Mouse (Mus musculus) MEL (cell line): Measurements from ENCODE around the gene Rapgef2. TPM values are rescaled to one million over a fixed set of nuclear protein-coding genes. Genes with fewer than 3 reads are reported as not detected.

Experiments
- DNase-seq: peaks from one replicate; pipeline ENCODE4 v3.0.0; 2011; ENCODE audit warnings: low read depth, low spot score
- H3K27ac ChIP-seq: 2 replicates; pipeline ENCODE4 v1.5.1; 2012; ENCODE audit warnings: low read depth, mild to moderate bottlenecking, control low read depth, low read length, moderate library complexity; ENCODE audit not compliant: control insufficient read depth
- H3K27me3 ChIP-seq, 2 experiments: fragments of 150-350 bp in 1 of 2; sonication (generic) in 1 of 2; 2 replicates each; pipeline ENCODE4 v1.6.1; 2012; ENCODE audit warnings: low read length in 2 of 2, mild to moderate bottlenecking in 2 of 2, improper control_type of control experiment in 1 of 2, moderate library complexity in 1 of 2; ENCODE audit not compliant: insufficient read depth in 2 of 2, control insufficient read depth in 1 of 2
- H3K36me3 ChIP-seq, 2 experiments: 2 replicates each; pipeline ENCODE4 v1.6.1; 2012 to 2014; ENCODE audit warnings: low read length in 2 of 2, improper control_type of control experiment in 1 of 2, inconsistent platforms in 1 of 2, mild to moderate bottlenecking in 1 of 2; ENCODE audit not compliant: insufficient read depth in 2 of 2, control insufficient read depth in 1 of 2
- H3K4me1 ChIP-seq, 2 experiments: fragments of 150-350 bp in 1 of 2; sonication (generic) in 1 of 2; 2 replicates each; pipeline ENCODE4 v1.6.1; 2012; ENCODE audit warnings: low read length in 2 of 2, improper control_type of control experiment in 1 of 2, mild to moderate bottlenecking in 1 of 2; ENCODE audit not compliant: insufficient read depth in 2 of 2, control insufficient read depth in 1 of 2
- H3K4me3 ChIP-seq, 2 experiments: fragments of 150-350 bp in 1 of 2; sonication (generic) in 1 of 2; 2 replicates each; pipeline ENCODE4 v1.5.1; 2012; ENCODE audit warnings: low read depth in 2 of 2, low read length in 2 of 2, mild to moderate bottlenecking in 2 of 2, moderate library complexity in 2 of 2, control low read depth in 1 of 2, improper control_type of control experiment in 1 of 2; ENCODE audit not compliant: control insufficient read depth in 1 of 2, insufficient read depth in 1 of 2
- H3K79me2 ChIP-seq: 2 replicates; pipeline ENCODE4 v1.6.1; 2012; ENCODE audit warnings: mild to moderate bottlenecking, low read length, moderate library complexity; ENCODE audit not compliant: control insufficient read depth, poor library complexity, insufficient read depth
- H3K9ac ChIP-seq: 2 replicates; pipeline ENCODE4 v1.6.1; 2012; ENCODE audit warnings: low read depth, mild to moderate bottlenecking, control low read depth, low read length, moderate library complexity; ENCODE audit not compliant: control insufficient read depth, poor library complexity, severe bottlenecking
- H3K9me3 ChIP-seq: fragments of 150-350 bp; sonication (generic); replicated peaks from 2 replicates; pipeline ENCODE4 v1.6.1; 2012; ENCODE audit warnings: mild to moderate bottlenecking, low read length, improper control_type of control experiment, moderate library complexity; ENCODE audit not compliant: insufficient read depth
- BHLHE40 ChIP-seq: IDR thresholded peaks from 2 replicates; pipeline ENCODE4 v1.6.1; 2012; ENCODE audit warnings: low read depth, mild to moderate bottlenecking, inconsistent platforms, low read length, improper control_type of control experiment, borderline replicate concordance
- CHD1 ChIP-seq: IDR thresholded peaks from 2 replicates; pipeline ENCODE4 v1.6.1; 2012; ENCODE audit warnings: low read depth, mild to moderate bottlenecking, inconsistent platforms, low read length, improper control_type of control experiment
- CTCF ChIP-seq, 3 experiments: IDR thresholded peaks in 2 of 3; conservative IDR thresholded peaks in 1 of 3; 2 replicates each; pipeline ENCODE4 v1.5.1; 2011 to 2012; ENCODE audit warnings: low read length in 3 of 3, low read depth in 2 of 3, mild to moderate bottlenecking in 2 of 3, improper control_type of control experiment in 1 of 3, inconsistent platforms in 1 of 3, mixed read lengths in 1 of 3, moderate library complexity in 1 of 3; ENCODE audit not compliant: control insufficient read depth in 1 of 3, insufficient read depth in 1 of 3, poor library complexity in 1 of 3, severe bottlenecking in 1 of 3
- E2F4 ChIP-seq: IDR thresholded peaks from 2 replicates; pipeline ENCODE4 v1.6.1; 2011; ENCODE audit warnings: low read depth, low read length, improper control_type of control experiment, borderline replicate concordance
- ELF1 ChIP-seq: IDR thresholded peaks from 2 replicates; pipeline ENCODE4 v1.6.1; 2014; ENCODE audit warnings: low read depth, mild to moderate bottlenecking, inconsistent platforms, low read length, improper control_type of control experiment, moderate library complexity
- EP300 ChIP-seq, 2 experiments: IDR thresholded peaks; 2 replicates each; pipeline ENCODE4 v1.6.1; 2011; ENCODE audit warnings: improper control_type of control experiment in 2 of 2, low read length in 2 of 2, low read depth in 1 of 2, mild to moderate bottlenecking in 1 of 2
- GABPA ChIP-seq: IDR thresholded peaks from 2 replicates; pipeline ENCODE4 v1.6.1; 2012; ENCODE audit warnings: low read depth, mild to moderate bottlenecking, inconsistent platforms, low read length, improper control_type of control experiment, moderate library complexity
- GATA1 ChIP-seq: IDR thresholded peaks from 2 replicates; pipeline ENCODE4 v1.6.1; 2011; ENCODE audit warnings: low read depth, low read length, improper control_type of control experiment
- HCFC1 ChIP-seq: IDR thresholded peaks from 2 replicates; pipeline ENCODE4 v1.6.1; 2012; ENCODE audit warnings: low read depth, mild to moderate bottlenecking, inconsistent platforms, low read length, improper control_type of control experiment, moderate library complexity
- KAT2A ChIP-seq: conservative IDR thresholded peaks from 2 replicates; pipeline ENCODE4 v1.6.1; 2012; ENCODE audit warnings: low read depth, low read length, improper control_type of control experiment, inconsistent platforms
- MAX ChIP-seq: IDR thresholded peaks from 2 replicates; pipeline ENCODE4 v1.6.1; 2011; ENCODE audit warnings: low read length, improper control_type of control experiment
- MAZ ChIP-seq: IDR thresholded peaks from 2 replicates; pipeline ENCODE4 v1.6.1; 2012; ENCODE audit warnings: low read depth, mild to moderate bottlenecking, inconsistent platforms, low read length, improper control_type of control experiment
- MEF2A ChIP-seq: IDR thresholded peaks from 2 replicates; pipeline ENCODE4 v1.6.1; 2014; ENCODE audit warnings: low read depth, mild to moderate bottlenecking, inconsistent platforms, low read length, improper control_type of control experiment; ENCODE audit not compliant: poor library complexity, insufficient replicate concordance, severe bottlenecking; ENCODE audit errors: extremely low read depth
- MXI1 ChIP-seq: IDR thresholded peaks from 2 replicates; pipeline ENCODE4 v1.6.1; 2011; ENCODE audit warnings: mild to moderate bottlenecking, low read depth, low read length, improper control_type of control experiment
- MYC ChIP-seq: IDR thresholded peaks from 2 replicates; pipeline ENCODE4 v1.6.1; 2011; ENCODE audit warnings: low read depth, mild to moderate bottlenecking, low read length, improper control_type of control experiment, moderate library complexity
- NELFE ChIP-seq: IDR thresholded peaks from 2 replicates; pipeline ENCODE4 v1.6.1; 2011; ENCODE audit warnings: low read depth, low read length, improper control_type of control experiment
- NRF1 ChIP-seq: IDR thresholded peaks from 2 replicates; pipeline ENCODE4 v1.6.1; 2014; ENCODE audit warnings: low read depth, mild to moderate bottlenecking, inconsistent platforms, low read length, improper control_type of control experiment, moderate library complexity; ENCODE audit not compliant: poor library complexity, insufficient read depth, severe bottlenecking
- POLR2A ChIP-seq, 2 experiments: IDR thresholded peaks; 2 replicates each; pipeline ENCODE4 v1.6.1; 2011 to 2012; ENCODE audit warnings: low read length in 2 of 2, mild to moderate bottlenecking in 2 of 2, control low read depth in 1 of 2, improper control_type of control experiment in 1 of 2, low read depth in 1 of 2, moderate library complexity in 1 of 2; ENCODE audit not compliant: control insufficient read depth in 1 of 2, insufficient read depth in 1 of 2, poor library complexity in 1 of 2
- POLR2AphosphoS2 ChIP-seq: IDR thresholded peaks from 2 replicates; pipeline ENCODE4 v1.6.1; 2011; ENCODE audit warnings: low read length, improper control_type of control experiment
- RAD21 ChIP-seq: IDR thresholded peaks from 2 replicates; pipeline ENCODE4 v1.6.1; 2011; ENCODE audit warnings: mild to moderate bottlenecking, low read depth, low read length, improper control_type of control experiment
- RCOR1 ChIP-seq: IDR thresholded peaks from 2 replicates; pipeline ENCODE4 v1.6.1; 2012; ENCODE audit warnings: low read depth, mild to moderate bottlenecking, inconsistent platforms, low read length, improper control_type of control experiment
- SIN3A ChIP-seq: IDR thresholded peaks from 2 replicates; pipeline ENCODE4 v1.6.1; 2012; ENCODE audit warnings: low read length, improper control_type of control experiment, inconsistent platforms
- SMC3 ChIP-seq: IDR thresholded peaks from 2 replicates; pipeline ENCODE4 v1.6.1; 2011; ENCODE audit warnings: low read depth, low read length, improper control_type of control experiment
- UBTF ChIP-seq: IDR thresholded peaks from 2 replicates; pipeline ENCODE4 v1.6.1; 2012; ENCODE audit warnings: low read depth, mild to moderate bottlenecking, inconsistent platforms, low read length, improper control_type of control experiment, moderate library complexity, borderline replicate concordance; ENCODE audit not compliant: insufficient read depth
- USF1 ChIP-seq: IDR thresholded peaks from 2 replicates; pipeline ENCODE4 v1.6.1; 2014; ENCODE audit warnings: low read depth, mild to moderate bottlenecking, inconsistent platforms, low read length, improper control_type of control experiment, moderate library complexity
- USF2 ChIP-seq, 2 experiments: IDR thresholded peaks; 2 replicates each; pipeline ENCODE4 v1.6.1; 2011 to 2012; ENCODE audit warnings: improper control_type of control experiment in 2 of 2, low read length in 2 of 2, borderline replicate concordance in 1 of 2, inconsistent platforms in 1 of 2, low read depth in 1 of 2, mild to moderate bottlenecking in 1 of 2; ENCODE audit not compliant: insufficient read depth in 1 of 2
- ZMIZ1 ChIP-seq: IDR thresholded peaks from 2 replicates; pipeline ENCODE4 v1.6.1; 2012; ENCODE audit warnings: low read depth, mild to moderate bottlenecking, inconsistent platforms, low read length, improper control_type of control experiment, moderate library complexity
- polyA plus RNA-seq, 2 experiments: library from polyadenylated mRNA; stranded (reverse) in 1 of 2; unstranded in 1 of 2; fragments of >175 nt in 1 of 2; fragments of >200 nt in 1 of 2; gene quantifications; 2 replicates each; pipeline versions ENCODE4 v1.2.1 to v1.2.4; 2012; ENCODE audit warnings: low replicate concordance in 2 of 2, low read depth in 1 of 2; ENCODE audit not compliant: insufficient read length in 2 of 2, insufficient read depth in 1 of 2, missing spikeins in 1 of 2
- total RNA-seq: library from RNA; depleted of rRNA; stranded (reverse); fragments of 300-350 nt; gene quantifications from 2 replicates; pipeline ENCODE4 v1.2.3, GENCODE M21; 2012

Gene Rapgef2
- total and polyA plus RNA-seq, 3 experiments = 4.2 to 4.6 TPM; not detected in 1

GRCm38 (mm10) chr3:79195280-79195679 is 91.0 kb downstream of the Rapgef2 start:
- Histone ChIP-seq H3K79me2 (no peaks in the 10 kb centered on the region), H3K27ac (no peak overlapping the region), H3K4me1 (no peaks in the 10 kb centered on the region), H3K9me3 (no peaks in the 10 kb centered on the region), H3K9ac (no peak overlapping the region)
- no peak for DNase-seq
- no peak for TF ChIP-seq SIN3A
- no peak for TF ChIP-seq USF1
- no peak for TF ChIP-seq ELF1
- TF ChIP-seq MYC = no peak
- no peak for TF ChIP-seq GABPA
- TF ChIP-seq NRF1 = no peak
- no peak for TF ChIP-seq KAT2A
- TF ChIP-seq MAX = no peak
- no peak for TF ChIP-seq EP300 (IDR thresholded peaks at IDR 0.05; ENCODE audit: low read depth in 1 of 2, low read length in 2 of 2)
- TF ChIP-seq BHLHE40 = no peak
- no peak for TF ChIP-seq CHD1
- no peak for TF ChIP-seq MEF2A
- TF ChIP-seq GATA1 = no peak
- TF ChIP-seq NELFE = no peak
- TF ChIP-seq, all 39 proteins: peak for 0
- no peak overlapping the region for H3K4me3 ChIP-seq
- no peaks in the 10 kb centered on the region for H3K27me3 ChIP-seq
- H3K36me3 ChIP-seq = no peaks in the 10 kb centered on the region

GRCm38 (mm10) chr3:79194111-79194793 is 92.1 kb downstream of the Rapgef2 start:
- H3K9ac ChIP-seq = no peak overlapping the region
- no peak overlapping the region for H3K27ac ChIP-seq
- no peaks in the 10 kb centered on the region for H3K27me3 ChIP-seq
- H3K4me3 ChIP-seq = no peak overlapping the region
- no peaks in the 10 kb centered on the region for H3K4me1 ChIP-seq
- no peaks in the 10 kb centered on the region for H3K79me2 ChIP-seq
- TF ChIP-seq RAD21 (no peak), CTCF (IDR thresholded peaks at IDR 0.05 in 2 of 3, conservative IDR thresholded peaks at IDR 0.05 in 1 of 3; ENCODE audit: control insufficient read depth in 1 of 3, insufficient read depth in 1 of 3, low read depth in 2 of 3, low read length in 3 of 3, poor library complexity in 1 of 3, severe bottlenecking in 1 of 3) (no peak), RCOR1 (no peak), ELF1 (no peak), HCFC1 (no peak), EP300 (IDR thresholded peaks at IDR 0.05; ENCODE audit: low read depth in 1 of 2, low read length in 2 of 2) (no peak), POLR2A (IDR thresholded peaks at IDR 0.05; ENCODE audit: control insufficient read depth in 1 of 2, insufficient read depth in 1 of 2, low read depth in 1 of 2, low read length in 2 of 2, poor library complexity in 1 of 2) (no peak), POLR2AphosphoS2 (no peak), UBTF (no peak), SMC3 (no peak), NELFE (no peak), E2F4 (no peak), MAZ (no peak), ZMIZ1 (no peak), MXI1 (no peak), USF2 (IDR thresholded peaks at IDR 0.05; ENCODE audit: borderline replicate concordance in 1 of 2, insufficient read depth in 1 of 2, low read depth in 1 of 2, low read length in 2 of 2) (no peak), NRF1 (no peak)
- no peaks in the 10 kb centered on the region for H3K9me3 ChIP-seq
- no peak for DNase-seq
- H3K36me3 ChIP-seq = no peaks in the 10 kb centered on the region
